Mouse (Mus musculus) hematopoietic stem cell, adult 5-6 weeks (primary cell): Measurements from ENCODE around the gene Usp49. TPM values are rescaled to one million over a fixed set of nuclear protein-coding genes. Genes with fewer than 3 reads are reported as not detected.
"Not testable (repeated sequence)": the region's sequence is repeated elsewhere in the genome, so short reads cannot be mapped to it uniquely, and the experiment has no call there.

Experiments
- ATAC-seq, 2 experiments: fragments of 125-278 bp in 1 of 2; replicated peaks in 1 of 2; 2 replicates each; pipeline ENCODE4 v1.8.0; 2016 to 2017; ENCODE audit warnings: inconsistent platforms in 2 of 2, mild to moderate bottlenecking in 2 of 2, moderate number of reproducible peaks in 2 of 2, low read depth in 1 of 2, moderate TSS enrichment in 1 of 2; ENCODE audit not compliant: low FRiP score in 2 of 2, poor library complexity in 2 of 2, severe bottlenecking in 2 of 2, insufficient read depth in 1 of 2, low TSS enrichment in 1 of 2
- total RNA-seq: library from RNA; stranded (forward); fragments of 172-1452, 232-1000 nt; gene quantifications from 2 replicates; pipeline ENCODE4 v1.2.3, GENCODE M21; 2017

Gene Usp49
- 5.4 and 8.3 TPM in 2 replicates for total RNA-seq

DNA sequence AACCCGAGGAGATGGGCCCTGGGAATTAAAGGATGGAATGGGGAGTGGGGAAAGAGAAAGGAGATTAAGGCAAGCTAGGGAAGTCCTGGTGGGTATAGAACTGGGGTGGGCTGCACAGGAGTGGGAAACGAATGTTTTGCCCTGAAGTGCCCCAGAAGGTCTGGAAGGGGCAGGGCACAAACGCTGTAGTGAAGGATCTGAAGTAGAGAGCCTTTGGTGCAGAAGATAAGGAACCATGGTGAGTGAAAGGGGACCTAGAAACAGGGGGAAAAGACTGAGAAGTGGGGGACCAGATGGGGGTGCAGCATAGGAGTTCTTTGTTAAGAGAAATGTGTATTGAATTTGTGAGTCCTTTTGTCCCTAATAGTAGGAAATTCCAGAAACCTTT lies at the start of gene Usp49:
Gene Usp49, plus strand, starts transcription at position 13 of the 388 bp plus-strand sequence.
- ATAC-seq, result no peak

GRCm38 (mm10) chr17:47580962-47581361 lies 49.5 kb upstream of the Usp49 start:
- no peak for ATAC-seq

DNA sequence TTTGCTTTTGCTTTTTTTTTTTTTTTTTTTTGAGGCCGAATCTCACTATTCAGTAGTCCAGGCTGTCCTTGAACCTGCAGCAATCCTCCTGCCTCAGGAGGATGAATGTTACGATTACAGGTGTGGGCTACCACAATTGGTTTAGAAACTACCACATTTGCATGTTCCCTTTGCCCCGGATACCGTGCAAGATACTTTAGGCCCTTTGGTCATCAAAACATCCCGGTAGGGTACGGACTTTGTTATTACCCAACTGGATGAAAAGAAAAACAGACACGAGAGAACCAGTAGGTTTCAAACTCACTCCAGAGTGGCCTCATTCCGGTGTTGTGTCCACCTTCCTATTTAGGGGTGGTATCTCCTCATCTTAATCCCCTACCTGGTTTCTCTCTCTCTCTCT lies 42.0 kb upstream of the Usp49 start:
- no peak for ATAC-seq

GRCm38 (mm10) chr17:47591073-47591472 lies 39.4 kb upstream of the Usp49 start:
- no peak for ATAC-seq

GRCm38 (mm10) chr17:47593215-47593853 lies 37.2 kb upstream of the Usp49 start:
- peak; percentile 51 to 68 for ATAC-seq

DNA sequence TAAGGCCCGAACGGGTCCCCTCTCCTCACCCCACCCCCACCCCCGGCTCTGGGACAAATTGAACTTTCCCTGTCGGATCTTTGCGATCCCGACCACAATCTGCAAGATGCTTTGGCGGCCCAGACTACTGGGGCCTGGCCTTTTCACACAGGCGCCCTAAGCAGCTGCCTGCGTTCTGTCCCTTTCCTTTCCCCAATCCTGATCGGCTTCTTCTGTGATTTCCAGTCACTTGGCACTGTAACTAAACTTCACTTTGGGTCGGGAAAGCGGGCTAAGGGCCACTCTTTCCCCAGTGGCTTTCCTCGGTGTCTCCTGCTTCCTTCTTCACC lies 36.7 kb upstream of the Usp49 start:
- no peak for ATAC-seq

GRCm38 (mm10) chr17:47594183-47594968 lies 36.1 kb upstream of the Usp49 start:
- no peak for ATAC-seq

DNA sequence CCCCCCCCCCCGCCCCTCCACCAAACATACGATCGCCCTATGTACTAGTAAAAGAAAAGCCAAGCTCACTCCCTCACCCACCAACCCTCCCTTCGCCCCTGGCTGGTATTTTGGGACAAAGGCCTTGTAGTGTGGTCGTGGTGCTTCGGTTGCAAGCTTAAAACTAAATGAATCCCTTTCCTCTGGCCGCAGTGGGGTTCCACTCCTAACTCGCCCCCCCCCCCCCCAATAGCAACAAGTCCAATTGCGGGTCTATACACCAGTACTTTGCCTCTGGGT lies 35.6 kb upstream of the Usp49 start:
- ATAC-seq, result no peak

- ATAC-seq, result peak; percentile 75 to 78
These were observed 35.0 kb upstream of the Usp49 start for GRCm38 (mm10) chr17:47595248-47596161.

DNA sequence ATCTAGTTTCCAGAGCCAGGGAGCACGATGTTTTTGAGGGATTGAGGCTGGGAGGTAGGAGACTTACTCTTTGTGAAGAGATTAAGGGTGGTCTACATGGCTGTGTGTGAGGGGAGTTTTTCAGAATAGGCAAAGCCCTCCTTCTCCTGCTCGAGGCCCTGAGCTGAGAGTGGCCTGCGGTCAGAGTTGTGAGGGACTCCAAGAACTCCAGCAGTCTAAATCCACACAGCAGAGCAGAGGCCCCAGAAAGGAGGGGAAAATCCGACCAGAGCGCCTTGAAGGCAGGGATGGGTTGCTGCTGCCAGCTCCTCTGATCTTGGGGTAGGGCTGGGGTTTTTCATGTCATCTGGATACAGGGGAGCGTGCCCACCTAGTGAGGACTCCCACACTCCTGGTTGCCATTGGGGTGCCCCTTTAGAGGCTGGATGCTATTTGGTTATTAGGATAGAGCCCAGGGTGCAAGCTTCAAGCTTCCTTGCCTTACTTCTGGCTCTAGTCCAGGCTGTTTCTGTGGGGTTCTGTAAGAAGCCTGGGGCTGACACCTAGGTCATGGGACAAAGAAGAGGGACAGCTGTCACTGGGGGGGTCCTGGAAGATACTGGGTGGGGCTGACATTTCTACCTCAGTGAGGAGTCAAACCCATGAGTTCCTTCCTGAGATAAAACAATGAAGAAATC lies 34.2 kb upstream of the Usp49 start:
- no peak for ATAC-seq

DNA sequence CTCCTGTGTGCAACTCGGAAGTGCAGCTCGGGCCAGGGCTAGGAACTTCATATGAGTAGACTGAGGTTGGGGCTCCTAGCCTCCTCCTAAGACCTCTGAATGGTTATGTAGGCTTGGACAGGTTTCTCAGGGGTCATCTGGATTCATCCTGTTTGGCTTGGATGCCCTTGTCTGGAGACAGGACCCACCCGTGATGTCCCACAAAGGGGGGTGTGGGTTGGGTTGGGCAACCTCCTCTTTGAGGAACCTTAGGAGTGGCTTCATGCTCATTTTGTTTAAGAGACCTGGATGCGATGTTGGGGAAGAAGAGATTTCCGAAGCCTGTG lies 33.7 kb upstream of the Usp49 start:
- ATAC-seq, result no peak

DNA sequence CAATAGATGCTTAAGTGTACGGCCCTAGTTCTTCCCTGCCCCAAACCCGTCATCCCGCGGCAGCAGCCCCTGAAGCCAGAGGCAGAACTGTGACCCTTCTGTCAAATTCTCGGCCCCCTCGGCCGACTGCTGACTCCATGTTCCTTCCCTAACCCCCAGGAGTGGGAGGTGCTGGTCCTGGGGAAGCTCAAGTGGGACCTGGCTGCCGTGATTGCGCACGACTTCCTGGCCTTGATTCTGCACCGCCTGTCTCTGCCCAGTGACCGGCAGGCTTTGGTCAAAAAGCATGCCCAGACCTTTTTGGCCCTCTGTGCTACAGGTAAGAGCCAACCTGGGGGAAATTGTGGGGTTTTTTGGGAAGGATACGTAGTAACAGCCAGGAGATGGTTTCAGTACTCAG lies 33.2 kb upstream of the Usp49 start:
- ATAC-seq, result no peak

- peak; percentile 8 to 14; a peak in 3 of 4 replicates for ATAC-seq
These were observed 32.5 kb upstream of the Usp49 start for GRCm38 (mm10) chr17:47597838-47598579.

DNA sequence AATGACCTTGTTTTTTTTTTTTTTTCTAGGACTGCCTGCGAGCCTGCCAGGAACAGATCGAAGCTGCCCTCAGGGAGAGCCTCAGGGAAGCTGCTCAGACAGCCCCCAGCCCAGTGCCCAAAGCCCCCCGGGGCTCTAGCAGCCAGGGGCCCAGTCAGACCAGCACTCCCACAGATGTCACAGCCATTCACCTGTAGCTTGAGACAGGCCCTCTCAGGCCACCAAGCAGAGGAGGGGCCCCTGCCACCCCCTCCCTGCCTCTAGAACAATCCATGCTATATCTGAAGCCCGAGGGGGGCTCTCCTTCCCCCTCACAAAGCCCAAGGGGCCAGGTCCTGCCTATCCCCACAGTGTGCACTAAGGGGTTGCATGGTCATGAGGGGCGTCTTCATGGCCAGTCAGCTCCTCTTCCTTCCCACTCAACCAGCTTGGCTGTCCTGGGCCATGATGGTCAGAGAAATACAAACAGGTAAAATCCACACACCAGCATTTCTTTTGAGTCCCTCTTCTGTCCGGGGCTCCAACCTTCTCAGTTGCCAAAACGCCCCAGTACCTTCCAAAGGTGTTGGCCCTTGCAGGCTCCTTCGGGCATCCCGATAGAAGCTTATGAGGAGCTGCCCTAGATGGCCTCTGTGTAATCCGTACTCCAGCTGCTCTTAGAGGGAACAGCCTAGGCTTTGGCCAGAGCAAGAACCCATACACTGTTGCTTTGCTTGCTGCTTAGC lies 31.7 kb upstream of the Usp49 start:
- not testable (repeated sequence) for ATAC-seq

DNA sequence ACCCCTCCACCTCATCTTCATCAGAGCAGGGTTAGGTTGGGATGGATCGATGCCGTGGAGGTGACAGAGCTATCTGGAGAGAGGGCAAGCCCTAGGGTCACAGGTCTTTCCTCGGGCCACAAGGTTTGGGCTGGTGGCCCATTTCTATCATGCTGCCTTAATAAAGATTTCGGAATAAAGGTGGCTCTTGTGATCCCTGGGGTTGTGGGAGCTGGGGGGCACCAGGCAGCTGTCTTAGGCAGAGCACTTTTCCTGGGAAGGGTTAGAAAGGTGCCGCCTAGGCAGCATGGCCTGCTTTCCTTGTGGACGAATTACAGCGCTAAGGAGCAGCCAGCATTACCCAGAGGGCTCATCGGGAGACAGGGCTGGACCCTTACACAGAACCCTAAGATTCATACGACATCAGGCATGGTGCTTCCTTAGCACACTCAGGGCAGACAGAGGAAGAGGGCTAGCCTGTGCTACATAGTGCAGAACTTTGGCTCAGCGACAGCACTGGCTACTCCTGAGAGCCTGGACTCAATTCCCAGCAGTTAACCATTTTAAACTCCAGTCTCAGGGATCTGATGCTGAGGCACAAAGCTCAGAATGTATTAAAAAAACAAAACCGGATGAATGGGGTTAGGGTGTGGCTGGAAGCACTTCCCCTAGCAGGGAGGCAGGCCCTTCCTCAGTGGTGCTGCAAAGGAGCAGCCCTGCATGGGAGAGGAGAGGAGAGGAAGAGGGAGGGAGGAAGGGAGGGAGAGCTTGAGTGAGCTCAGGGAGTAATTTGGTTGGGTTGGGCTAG lies 30.8 kb upstream of the Usp49 start:
- no peak for ATAC-seq
